Mouse (Mus musculus): ENCODE measurements around the gene Add1.

GRCm38 (mm10) chr5:34641991-34642390 lies 68.5 kb downstream of the Add1 start:
- TF ChIP-seq GATA1 (IDR thresholded peaks at IDR 0.05; ENCODE audit: low read length) (no peak), TAL1 (IDR thresholded peaks at IDR 0.05; ENCODE audit: low read length) (no peak)

Data from erythroblast, embryonic 14.5 days (primary cell).